Mouse (Mus musculus) CH12F3 (cell line): ENCODE data around the gene Six3.

Experiments
- in situ Hi-C: fragments of 300-500 bp; cut with MboI; formaldehyde crosslinking; loops from 2 replicates; pipeline ENCODE4 v1.14.3; 2020; ENCODE audit warnings: low sequenced_read_pairs

The Six3 gene

DNA sequence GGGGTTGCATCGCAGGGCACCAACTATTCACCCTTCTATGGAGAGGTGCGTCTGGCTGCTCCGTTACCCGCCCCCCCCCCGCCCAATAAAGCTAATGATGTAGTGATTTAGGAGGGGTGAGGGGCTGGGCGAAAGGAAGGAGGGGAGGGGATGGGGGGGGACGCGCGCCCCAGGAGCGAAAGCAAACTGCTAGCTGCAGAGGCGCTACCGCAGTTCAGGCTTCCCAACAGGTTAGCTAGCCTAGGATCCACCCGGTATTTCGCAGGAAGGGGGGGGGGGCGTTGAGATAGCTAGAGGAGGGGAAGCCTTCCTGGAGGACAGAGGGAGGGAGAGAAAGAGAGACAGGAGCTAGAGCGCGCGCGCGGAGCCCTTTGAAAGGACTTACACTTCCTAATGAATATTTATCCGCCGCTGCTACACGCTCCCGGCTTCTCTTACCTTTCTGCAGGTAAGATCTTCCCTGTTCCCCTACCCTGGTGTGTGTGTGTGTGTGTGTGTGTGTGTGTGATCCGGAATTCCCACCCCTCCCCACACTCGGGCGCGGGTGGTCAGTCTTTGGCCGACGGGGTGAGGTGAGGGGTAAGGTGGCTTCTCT is at the start of gene Six3:
Gene Six3, plus strand, starts transcription at position 343 of the 595 bp plus-strand sequence.
- in situ Hi-C loops: no loop called here

GRCm38 (mm10) chr17:85564107-85564506 is 49.3 kb upstream of the Six3 start:
- in situ Hi-C loops: no loop called here

GRCm38 (mm10) chr17:85574023-85574422 is 39.4 kb upstream of the Six3 start:
- in situ Hi-C loops: no loop called here

GRCm38 (mm10) chr17:85578290-85578689 is 35.1 kb upstream of the Six3 start:
- in situ Hi-C loops: no loop called here

GRCm38 (mm10) chr17:85579350-85579749 is 34.1 kb upstream of the Six3 start:
- in situ Hi-C loops: no loop called here

DNA sequence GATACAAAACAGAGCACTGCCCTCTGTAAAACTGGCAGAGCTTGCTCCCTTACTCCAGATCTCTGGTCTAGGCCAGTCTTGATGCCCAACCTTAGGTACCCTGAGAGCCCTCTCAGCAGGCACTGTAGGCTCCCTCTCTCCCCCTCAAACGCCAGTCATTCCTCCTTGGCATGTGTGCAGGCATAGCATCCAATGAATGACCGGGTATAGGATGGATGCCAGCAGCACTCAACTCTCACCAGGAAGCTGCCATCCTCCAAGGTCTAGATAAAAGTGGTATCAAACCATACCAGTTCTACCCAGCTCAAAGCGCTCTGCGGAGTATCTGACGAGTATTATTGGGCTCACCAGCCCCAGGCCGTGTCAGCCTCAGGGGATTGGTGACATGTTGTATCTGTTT is 33.2 kb upstream of the Six3 start:
- in situ Hi-C loops: no loop called here

- in situ Hi-C loops: no loop called here
Measured at GRCm38 (mm10) chr17:85584170-85584569, 29.2 kb upstream of the Six3 start.

DNA sequence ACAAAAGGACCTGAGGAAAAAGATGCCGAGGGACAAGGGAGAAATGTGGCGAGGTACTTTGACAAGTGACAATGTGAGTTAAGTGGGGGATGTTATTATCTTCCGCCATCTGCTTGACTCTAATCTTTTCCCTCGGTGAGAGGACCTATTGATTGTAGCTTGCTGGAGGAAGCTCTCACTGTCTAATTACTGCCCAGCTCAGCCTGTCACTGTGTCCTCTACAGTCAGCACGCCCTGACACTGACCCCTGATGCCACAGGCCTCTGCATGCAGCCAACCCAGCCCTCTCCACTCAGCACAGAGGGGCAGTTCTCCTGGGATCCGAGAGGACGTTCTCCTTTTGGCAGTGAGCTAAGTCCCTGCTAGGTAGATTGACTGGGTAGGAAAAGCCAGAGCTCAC is 28.8 kb upstream of the Six3 start:
- in situ Hi-C loops: no loop called here

DNA sequence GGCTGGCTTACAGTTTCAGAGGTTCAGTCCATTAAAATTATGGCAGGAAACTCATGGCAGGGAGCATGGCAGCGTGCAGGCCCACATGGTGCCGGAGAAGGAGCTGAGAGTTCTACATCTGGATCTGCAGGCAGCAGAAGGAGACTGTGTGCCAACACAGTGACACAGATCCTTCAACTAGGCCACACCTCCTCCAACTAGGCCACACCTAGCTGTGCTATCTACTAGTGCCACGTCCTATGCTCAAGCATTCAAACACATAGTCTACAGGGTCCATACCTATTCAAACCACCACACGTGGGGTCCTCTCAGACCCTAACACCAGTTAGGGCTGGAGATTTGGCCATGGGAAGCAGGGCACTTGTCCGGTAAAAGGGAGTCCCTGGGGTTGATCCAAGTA is 27.6 kb upstream of the Six3 start:
- in situ Hi-C loops: no loop called here

DNA sequence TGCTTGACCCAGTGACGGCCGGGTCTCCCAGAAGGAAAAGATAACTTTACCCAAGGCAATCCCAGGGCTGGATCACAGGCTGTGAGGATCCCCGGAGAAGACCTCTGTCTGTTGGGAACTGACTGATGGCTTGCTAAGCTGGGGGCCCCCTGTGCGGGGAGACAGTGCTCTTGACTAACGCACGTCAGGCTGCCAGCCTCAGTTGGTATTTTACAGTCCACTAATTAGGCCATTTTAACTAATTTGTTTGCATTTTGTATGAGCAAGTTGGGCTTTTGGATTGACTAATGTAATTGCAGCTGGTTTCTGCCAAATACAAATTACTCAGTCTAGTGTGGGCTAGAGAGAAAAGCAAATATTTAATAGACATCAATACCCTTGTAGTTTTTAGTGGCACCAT is 21.4 kb upstream of the Six3 start:
- in situ Hi-C loops: no loop called here

- in situ Hi-C loops: no loop called here
Measured at GRCm38 (mm10) chr17:85595853-85596252, 17.6 kb upstream of the Six3 start.

DNA sequence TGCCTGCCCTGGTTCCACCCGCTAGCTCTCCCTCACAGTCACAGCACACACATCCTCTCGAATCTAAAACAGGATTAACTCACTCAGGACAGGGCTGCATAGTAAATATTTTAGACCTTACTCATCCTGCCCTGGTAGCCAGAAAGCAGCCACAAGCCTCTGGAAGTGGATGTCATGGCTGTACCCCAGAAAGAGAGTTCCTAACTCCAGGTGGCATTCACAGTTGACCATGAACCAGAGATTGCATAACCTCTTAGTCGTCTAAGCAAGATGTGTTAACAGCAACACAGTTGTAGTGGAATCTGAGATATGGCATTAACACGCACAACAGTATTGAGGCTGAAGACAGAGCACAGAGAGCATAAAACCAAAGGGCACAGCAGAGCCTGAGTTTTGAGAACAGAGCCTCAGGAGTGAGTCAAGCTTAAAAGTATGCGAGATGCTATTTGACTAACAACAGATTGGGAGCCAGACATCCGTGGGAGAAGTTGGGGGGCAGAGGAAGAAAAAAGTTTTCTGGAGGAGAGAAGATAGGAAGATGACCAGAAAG is 17.0 kb upstream of the Six3 start:
- in situ Hi-C loops: no loop called here

DNA sequence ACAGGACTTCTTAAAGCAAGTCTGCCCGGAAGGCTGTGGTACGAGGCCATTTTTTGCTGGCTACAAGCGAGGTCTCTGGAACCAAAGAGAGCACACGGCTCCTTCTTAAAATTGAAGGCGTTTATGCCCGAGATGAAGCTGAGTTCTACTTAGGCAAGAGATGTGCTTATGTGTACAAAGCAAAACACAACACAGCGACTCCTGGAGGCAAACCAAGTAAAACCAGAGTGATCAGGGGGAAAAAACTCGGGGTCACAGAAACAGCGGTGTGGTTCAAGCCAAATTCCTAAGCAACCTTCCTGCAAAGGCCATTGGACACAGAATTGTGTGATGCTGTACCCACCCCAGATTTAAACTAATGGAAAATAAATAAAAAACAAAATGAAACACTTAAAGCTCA is 13.9 kb upstream of the Six3 start:
- in situ Hi-C loops: no loop called here

DNA sequence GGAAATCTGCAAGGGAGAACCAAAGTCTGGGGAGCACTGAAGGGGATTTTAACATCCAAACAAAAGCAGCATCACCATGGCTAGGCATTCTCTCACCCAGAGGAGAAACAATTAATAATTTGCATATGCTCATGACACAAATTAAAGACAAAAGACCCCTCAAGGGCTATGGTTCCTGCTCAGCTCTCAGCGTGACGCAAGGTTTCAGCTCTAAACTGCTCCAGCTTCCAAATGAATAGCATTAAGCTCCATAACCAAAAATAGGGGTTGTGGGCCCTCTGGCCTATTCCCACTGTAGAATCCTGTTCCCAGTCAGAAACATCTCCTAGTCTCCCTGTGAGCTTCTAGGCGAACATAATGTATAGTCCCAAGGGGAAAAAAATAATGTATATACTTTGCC is 6.9 kb upstream of the Six3 start:
- in situ Hi-C loops: no loop called here

DNA sequence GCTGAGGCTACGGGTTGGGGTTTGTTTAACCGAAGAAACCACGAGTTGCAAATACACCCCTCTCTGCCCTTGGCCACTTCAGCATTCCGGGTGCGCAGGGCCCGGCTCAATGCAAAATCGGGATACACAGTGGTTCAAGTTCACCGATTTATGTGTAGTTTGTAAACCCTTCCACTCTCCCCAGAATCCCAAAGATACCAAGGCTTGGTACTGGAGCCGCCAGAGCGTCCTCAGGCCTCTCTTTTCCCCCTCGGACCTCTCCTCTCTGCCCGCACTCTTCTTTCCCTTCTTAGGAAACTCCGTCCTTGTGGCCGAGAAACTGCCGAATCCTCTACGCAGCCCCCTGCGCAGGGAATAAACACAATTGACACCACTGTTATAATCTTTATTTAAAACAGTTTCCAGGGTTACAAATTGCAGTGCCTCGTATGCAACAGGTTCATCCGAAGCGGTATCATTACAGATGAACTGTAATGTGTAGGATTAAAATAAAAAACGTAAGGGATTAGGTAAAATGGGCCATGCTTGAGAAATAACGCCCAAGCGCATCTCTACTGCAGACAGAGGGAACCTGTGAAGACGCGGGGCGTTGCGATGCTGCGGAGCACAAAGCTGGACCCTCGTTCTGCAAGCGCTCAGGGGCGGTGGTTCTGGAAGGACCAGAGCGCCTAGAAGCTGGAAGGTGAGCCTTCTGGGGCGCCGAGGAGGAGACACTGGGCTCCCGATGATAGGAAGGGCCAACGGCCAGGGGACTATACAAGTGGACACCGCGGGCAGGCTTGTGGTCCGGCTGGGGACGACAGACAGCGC is 5.6 kb upstream of the Six3 start:
- in situ Hi-C loops: no loop called here

DNA sequence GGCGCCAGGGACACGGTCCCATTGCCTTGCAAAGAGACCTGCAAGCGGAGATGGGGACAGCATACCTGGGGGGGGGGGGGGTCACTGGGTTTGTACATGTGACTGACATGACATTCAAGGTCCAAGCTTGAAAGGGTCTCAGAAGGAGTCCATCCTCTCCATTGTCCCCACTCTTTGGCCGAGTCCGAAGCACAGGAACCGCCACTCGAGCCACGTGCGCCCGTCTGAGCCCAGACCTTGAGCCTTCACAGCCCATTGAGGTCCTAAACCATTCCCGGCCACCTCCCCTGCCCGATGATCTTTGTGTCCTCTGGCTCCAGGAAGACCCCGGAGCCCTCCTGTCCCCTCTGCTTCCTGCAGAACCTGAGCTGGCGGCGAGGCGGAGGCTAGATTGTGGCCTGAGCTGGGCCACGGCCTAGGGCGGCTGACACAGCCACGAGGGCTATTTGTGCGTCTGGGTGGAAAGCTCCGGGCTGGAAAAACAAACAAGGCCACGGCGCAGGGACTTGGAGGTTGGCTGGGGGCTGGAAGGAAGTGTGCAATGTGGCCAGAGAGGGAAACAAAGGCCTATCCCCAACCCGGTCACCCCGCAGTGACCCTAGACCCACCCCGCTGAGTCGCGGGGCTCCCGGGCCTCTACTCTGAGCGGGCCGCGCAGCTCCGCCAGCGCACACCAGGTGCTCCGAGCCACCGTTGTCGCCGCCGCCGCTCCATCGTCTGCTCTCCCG is 4.9 kb upstream of the Six3 start:
- in situ Hi-C loops: no loop called here

DNA sequence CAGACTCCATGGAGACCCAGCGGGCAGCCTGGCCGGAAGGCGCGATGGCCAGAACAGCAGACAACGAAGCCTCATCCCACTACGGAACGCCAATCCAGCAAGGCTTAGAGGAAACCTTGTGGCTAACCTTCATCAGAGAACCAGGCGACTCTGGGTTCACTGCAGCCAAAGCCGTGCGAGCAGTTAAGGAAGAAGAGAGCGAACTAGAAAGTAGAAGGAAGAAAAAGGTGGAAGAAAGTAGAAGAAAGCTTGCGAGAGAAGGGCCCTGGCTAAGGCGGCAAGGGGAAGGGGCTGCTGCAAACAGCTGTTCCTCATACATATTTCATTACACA is 4.3 kb upstream of the Six3 start:
- in situ Hi-C loops: no loop called here

DNA sequence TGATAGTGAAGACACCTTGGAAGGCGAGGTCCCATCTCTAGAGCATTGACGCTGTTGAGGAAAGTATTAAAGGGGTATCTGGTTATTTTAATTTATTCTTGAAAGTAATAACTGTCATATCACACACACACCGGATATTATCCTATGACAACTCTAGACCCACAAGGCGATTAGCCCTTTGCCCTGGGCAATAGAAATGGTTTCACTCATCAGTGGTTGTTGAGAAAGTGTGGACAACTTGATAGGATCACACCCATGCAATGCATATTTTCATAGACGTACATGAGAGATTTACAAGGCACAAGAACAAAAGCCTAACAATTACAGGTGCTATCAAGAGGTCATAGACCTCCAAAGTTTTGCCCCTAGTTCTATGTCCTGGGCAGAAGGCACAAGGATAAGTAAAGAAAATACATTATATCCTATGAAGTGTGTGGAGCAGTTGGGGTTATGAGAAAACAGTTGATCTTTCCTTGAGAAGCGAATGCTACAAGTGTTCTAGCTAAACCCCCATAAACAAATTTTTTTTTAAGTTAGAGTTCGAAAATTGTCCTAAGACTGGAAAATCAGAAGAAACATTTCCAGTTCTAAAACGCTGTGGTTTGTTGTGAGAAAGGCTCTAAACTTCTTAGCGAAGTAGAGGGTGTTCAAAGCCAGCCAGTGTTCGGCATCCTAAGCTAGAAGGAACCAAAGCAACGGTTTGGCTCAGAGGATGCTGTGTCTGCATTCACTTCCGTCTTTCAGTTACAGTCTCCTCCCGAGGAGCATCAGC is 3.6 kb upstream of the Six3 start:
- in situ Hi-C loops: no loop called here

DNA sequence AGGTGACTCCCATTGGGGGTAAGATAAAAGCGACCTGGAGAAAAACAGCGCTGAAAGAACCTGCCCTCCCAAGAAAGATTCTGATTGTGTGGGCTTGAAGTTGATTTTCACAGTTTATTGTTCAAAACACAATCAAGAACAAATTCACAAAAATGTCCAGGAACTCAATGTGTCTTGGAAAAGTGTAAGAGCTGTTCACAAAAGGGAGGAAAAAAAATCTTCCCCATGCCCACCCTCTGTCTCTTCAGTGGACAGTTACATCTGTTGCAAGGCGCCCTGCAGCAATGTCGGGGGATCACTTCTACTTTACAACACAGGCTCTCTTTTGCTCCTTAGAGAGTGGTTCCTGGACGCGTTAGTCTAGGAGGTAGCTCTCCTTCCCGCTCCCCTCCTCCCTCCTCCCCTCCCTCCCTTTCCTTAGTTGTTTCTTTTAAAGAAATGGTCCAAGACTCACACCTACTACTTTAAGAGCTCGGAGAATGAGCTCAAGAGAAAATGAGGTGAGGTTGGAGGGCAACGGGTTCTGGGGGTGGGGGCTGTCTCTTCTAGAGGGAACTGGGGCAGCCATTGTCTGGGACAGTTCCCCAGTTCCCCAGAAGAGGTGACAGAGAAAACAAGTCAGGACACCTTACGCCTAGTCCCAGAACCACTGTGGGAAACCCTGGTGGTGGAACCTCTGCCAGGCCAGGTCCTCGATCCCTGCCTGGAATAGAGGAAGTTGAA is 2.9 kb upstream of the Six3 start:
- in situ Hi-C loops: no loop called here
